Mouse (Mus musculus) myocyte (in vitro differentiated cells): ENCODE measurements around the gene Il24. TPM values are rescaled to one million over a fixed set of nuclear protein-coding genes. Genes with fewer than 3 reads are reported as not detected.

Experiments
- H3K27me3 ChIP-seq: one replicate; pipeline ENCODE4 v1.6.1; 2011; ENCODE audit not compliant: control insufficient read depth, insufficient read depth, insufficient read length
- H3K36me3 ChIP-seq: one replicate; pipeline ENCODE4 v1.6.1; 2011; ENCODE audit not compliant: control insufficient read depth, insufficient read depth
- H3K4me2 ChIP-seq: one replicate; pipeline ENCODE4 v1.6.1; 2011; ENCODE audit warnings: low read depth, control low read depth
- H3K4me3 ChIP-seq: one replicate; pipeline ENCODE4 v1.5.1; 2011; ENCODE audit warnings: mild to moderate bottlenecking, control low read depth, moderate library complexity
- H3K79me2 ChIP-seq: one replicate; pipeline ENCODE4 v1.6.1; 2011; ENCODE audit not compliant: control insufficient read depth, insufficient read depth
- H3ac ChIP-seq: one replicate; pipeline ENCODE4 v1.6.1; 2011; ENCODE audit not compliant: control insufficient read depth, insufficient read length
- CEBPB ChIP-seq: IDR thresholded peaks from 2 replicates; pipeline ENCODE4 v1.6.1; 2011; ENCODE audit warnings: mild to moderate bottlenecking, moderate library complexity; ENCODE audit not compliant: poor library complexity, insufficient read depth, severe bottlenecking
- E2F4 ChIP-seq: IDR thresholded peaks from one replicate; pipeline ENCODE4 v1.6.1; 2011; ENCODE audit warnings: mild to moderate bottlenecking, control low read depth, moderate library complexity; ENCODE audit not compliant: insufficient read depth
- MAX ChIP-seq: IDR thresholded peaks from one replicate; pipeline ENCODE4 v1.6.1; 2011; ENCODE audit warnings: low read depth, mild to moderate bottlenecking, control low read depth
- MYOD1 ChIP-seq, 3 experiments: IDR thresholded peaks; one replicate each; pipeline ENCODE4 v1.6.1; 2011; ENCODE audit warnings: control low read depth in 2 of 3, low read depth in 2 of 3, mild to moderate bottlenecking in 2 of 3, moderate library complexity in 1 of 3; ENCODE audit not compliant: insufficient read length in 2 of 3, control insufficient read depth in 1 of 3
- MYOG ChIP-seq, 3 experiments: IDR thresholded peaks; one replicate each; pipeline ENCODE4 v1.6.1; 2011; ENCODE audit warnings: control low read depth in 2 of 3, low read depth in 2 of 3, mild to moderate bottlenecking in 2 of 3; ENCODE audit not compliant: insufficient read length in 2 of 3, control insufficient read depth in 1 of 3, insufficient read depth in 1 of 3
- POLR2A ChIP-seq: IDR thresholded peaks from one replicate; pipeline ENCODE4 v1.6.1; 2011; ENCODE audit warnings: low read depth, mild to moderate bottlenecking, control low read depth, moderate library complexity; ENCODE audit not compliant: insufficient read length
- POLR2AphosphoS2 ChIP-seq: IDR thresholded peaks from one replicate; pipeline ENCODE4 v1.6.1; 2011; ENCODE audit warnings: low read depth, control low read depth; ENCODE audit not compliant: insufficient read length
- REST ChIP-seq: IDR thresholded peaks from one replicate; pipeline ENCODE4 v1.6.1; 2011; ENCODE audit warnings: mild to moderate bottlenecking, control low read depth, moderate library complexity; ENCODE audit not compliant: insufficient read depth, insufficient read length
- SRF ChIP-seq: IDR thresholded peaks from one replicate; pipeline ENCODE4 v1.6.1; 2011; ENCODE audit warnings: low read depth; ENCODE audit not compliant: control insufficient read depth, insufficient read length
- TCF12 ChIP-seq: IDR thresholded peaks from one replicate; pipeline ENCODE4 v1.6.1; 2011; ENCODE audit warnings: mild to moderate bottlenecking, control low read depth; ENCODE audit not compliant: poor library complexity, insufficient read depth, severe bottlenecking
- TCF3 ChIP-seq: IDR thresholded peaks from one replicate; pipeline ENCODE4 v1.6.1; 2011; ENCODE audit warnings: low read depth, control low read depth; ENCODE audit not compliant: insufficient read length
- USF1 ChIP-seq: IDR thresholded peaks from one replicate; pipeline ENCODE4 v1.6.1; 2011; ENCODE audit warnings: low read depth, mild to moderate bottlenecking, control low read depth, moderate library complexity
- polyA plus RNA-seq: library from polyadenylated mRNA; unstranded; fragments of >200 nt; fragmentation: generic; extraction: Trizol; gene quantifications from one replicate; pipeline ENCODE4 v1.2.1, GENCODE M21; 2012; ENCODE audit warnings: missing spikeins

Il24 gene
- polyA plus RNA-seq, 1 experiment = not detected

DNA sequence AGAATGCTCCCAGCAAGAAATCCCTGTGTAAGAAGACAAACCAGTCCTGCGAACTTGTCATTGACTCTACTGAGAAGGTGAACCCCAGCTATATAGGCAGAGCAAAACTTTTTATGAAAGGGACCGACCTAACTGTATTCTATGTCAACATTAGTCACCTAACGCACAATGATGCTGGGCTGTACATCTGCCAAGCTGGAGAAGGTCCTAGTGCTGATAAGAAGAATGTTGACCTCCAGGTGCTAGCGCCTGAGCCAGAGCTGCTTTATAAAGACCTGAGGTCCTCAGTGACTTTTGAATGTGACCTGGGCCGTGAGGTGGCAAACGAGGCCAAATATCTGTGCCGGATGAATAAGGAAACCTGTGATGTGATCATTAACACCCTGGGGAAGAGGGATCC lies 42.7 kb downstream of the Il24 start:
- Histone ChIP-seq H3K79me2 (no peaks in the 10 kb centered on the region), H3K27me3 (peaks cover 30% of the 10 kb centered on the region), H3ac (no peak overlapping the region), H3K4me3 (no peak overlapping the region), H3K4me2 (no peak overlapping the region), H3K36me3 (no peaks in the 10 kb centered on the region)
- TF ChIP-seq E2F4 (no peak), MYOD1 (IDR thresholded peaks at IDR 0.05; ENCODE audit: control insufficient read depth in 1 of 3, insufficient read length in 2 of 3, low read depth in 2 of 3) (no peak), REST (no peak), TCF3 (no peak), MYOG (IDR thresholded peaks at IDR 0.05; ENCODE audit: control insufficient read depth in 1 of 3, insufficient read depth in 1 of 3, insufficient read length in 2 of 3, low read depth in 2 of 3) (no peak), POLR2A (no peak), TCF12 (no peak), POLR2AphosphoS2 (no peak), CEBPB (no peak), SRF (no peak), MAX (no peak), USF1 (no peak)

DNA sequence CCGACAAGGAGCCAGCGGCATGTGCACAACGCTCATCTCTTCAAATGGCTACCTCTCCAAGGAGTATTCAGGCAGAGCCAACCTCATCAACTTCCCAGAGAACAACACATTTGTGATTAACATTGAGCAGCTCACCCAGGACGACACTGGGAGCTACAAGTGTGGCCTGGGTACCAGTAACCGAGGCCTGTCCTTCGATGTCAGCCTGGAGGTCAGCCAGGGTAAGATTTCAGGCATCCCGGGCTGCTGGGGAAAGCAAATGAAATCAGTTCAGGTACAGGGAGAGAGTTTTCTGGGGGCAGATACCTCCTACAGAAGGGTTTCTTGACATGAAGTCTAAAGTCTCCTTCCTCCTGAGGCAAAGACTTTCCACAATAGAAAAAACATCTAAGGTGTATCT lies 45.6 kb downstream of the Il24 start:
- H3K4me3 ChIP-seq = no peak overlapping the region
- no peaks in the 10 kb centered on the region for H3K79me2 ChIP-seq
- H3K4me2 ChIP-seq = no peak overlapping the region
- peaks cover 18% of the 10 kb centered on the region for H3K27me3 ChIP-seq
- no peaks in the 10 kb centered on the region for H3K36me3 ChIP-seq
- H3ac ChIP-seq = no peak overlapping the region
- TF ChIP-seq SRF (no peak), E2F4 (no peak), USF1 (no peak)

DNA sequence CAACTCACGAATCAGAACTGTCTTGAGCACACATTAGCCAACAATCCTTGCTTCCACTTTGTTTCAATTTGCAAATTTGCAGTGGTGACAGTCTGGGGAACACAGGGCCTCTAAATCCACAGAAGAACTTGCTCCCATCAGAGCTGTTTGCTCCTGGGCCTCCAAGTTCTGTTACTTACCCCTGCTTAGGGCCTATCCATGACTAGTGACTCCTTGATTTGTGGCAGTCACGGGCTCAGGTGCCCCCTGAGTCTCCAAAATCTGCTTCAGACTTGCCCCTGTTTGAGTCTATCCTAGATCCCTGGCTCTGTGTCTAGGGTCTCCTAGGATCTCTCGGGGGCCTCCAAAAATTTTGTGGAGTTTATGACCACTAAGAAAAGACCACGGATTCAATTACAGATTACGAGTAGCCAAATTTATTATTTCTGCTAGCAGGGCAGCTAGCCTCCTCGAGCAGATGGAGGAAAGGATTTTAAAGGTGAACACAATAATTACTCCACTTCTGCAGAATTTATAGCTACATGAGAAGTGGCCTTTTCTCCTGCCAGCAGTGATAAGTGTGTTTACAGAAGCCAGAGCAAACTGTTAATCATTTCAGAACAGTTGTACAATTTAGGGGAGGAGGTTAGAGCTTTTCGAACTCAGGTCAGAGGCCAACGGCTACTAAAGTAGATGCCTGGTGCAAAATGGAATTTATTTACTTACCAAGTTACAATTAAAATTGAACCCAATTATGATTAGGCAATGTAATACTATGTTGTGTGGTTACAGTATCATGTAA lies 46.5 kb downstream of the Il24 start:
- no peak overlapping the region for H3K4me2 ChIP-seq
- H3ac ChIP-seq = no peak overlapping the region
- no peaks in the 10 kb centered on the region for H3K36me3 ChIP-seq
- no peak overlapping the region for H3K4me3 ChIP-seq
- peaks cover 12% of the 10 kb centered on the region for H3K27me3 ChIP-seq
- no peaks in the 10 kb centered on the region for H3K79me2 ChIP-seq
- no peak for TF ChIP-seq POLR2AphosphoS2
- no peak for TF ChIP-seq MYOD1 (IDR thresholded peaks at IDR 0.05; ENCODE audit: control insufficient read depth in 1 of 3, insufficient read length in 2 of 3, low read depth in 2 of 3)
- TF ChIP-seq CEBPB = no peak
- TF ChIP-seq POLR2A = no peak
- TF ChIP-seq TCF12 = no peak
- TF ChIP-seq REST = no peak
- no peak for TF ChIP-seq E2F4
- TF ChIP-seq MYOG (IDR thresholded peaks at IDR 0.05; ENCODE audit: control insufficient read depth in 1 of 3, insufficient read depth in 1 of 3, insufficient read length in 2 of 3, low read depth in 2 of 3) = no peak
- TF ChIP-seq TCF3 = no peak
- no peak for TF ChIP-seq SRF
- TF ChIP-seq MAX = no peak
- TF ChIP-seq USF1 = no peak

DNA sequence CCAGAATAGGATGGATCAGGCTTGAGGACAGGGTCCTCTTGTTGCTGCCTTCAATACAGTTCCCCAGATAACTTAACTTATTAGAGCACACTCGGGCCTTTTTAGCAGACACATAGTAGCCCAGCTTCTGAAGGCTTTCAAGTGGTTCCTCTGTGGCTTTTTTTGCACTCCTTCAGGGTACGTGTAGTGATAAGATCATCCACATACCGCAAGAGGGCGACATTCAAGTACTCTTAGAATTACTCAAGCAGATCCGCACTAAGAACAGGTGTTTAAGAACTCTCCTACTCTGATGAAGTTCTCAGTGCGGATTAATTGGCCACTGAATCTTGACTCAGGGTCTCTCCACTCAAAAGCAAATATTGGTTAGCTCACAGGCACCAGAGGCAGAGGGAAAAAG lies 49.0 kb downstream of the Il24 start:
- H3K27me3 ChIP-seq = no peaks in the 10 kb centered on the region
- H3K79me2 ChIP-seq = no peaks in the 10 kb centered on the region
- no peak overlapping the region for H3K4me2 ChIP-seq
- H3K36me3 ChIP-seq = no peaks in the 10 kb centered on the region
- no peak for TF ChIP-seq POLR2AphosphoS2
- no peak for TF ChIP-seq POLR2A
- no peak overlapping the region for H3ac ChIP-seq
- H3K4me3 ChIP-seq = no peak overlapping the region

DNA sequence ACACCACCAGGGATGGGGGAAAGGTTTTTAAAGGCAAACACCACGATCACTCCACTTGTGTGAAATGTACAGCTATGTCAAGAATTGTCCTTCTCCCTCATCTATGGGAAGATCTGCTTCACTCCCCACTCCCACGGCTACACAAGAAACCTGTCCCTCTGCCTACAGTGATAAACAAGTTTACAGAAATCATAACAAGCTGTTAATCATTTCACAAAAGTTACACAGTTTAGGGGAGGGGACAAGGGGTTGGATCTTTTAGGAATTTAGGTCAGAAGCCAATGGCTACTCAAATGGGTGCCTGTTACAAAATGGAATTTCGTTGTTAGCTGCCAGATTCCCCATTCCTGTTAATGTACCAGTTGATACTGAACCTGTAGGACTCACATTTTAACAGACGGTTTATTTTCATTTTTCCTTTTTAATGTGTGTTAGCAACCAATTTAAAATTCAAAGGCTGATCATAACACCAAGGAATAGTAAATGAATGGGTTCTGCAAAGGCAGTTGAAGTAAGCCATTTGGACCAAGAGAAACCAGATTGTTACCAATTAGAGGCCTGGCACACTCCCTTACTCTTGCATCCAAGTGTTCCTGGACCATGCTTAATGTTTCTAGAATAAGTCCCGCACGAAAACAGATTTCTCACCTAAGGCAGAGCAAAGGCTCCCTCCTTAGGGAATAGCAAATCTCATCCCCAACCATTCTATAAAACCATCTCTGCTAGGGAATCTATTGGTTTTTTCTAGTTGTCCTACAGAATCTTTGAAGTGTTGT lies 51.9 kb downstream of the Il24 start:
- H3K27me3 ChIP-seq = no peaks in the 10 kb centered on the region
- TF ChIP-seq MAX (no peak), POLR2AphosphoS2 (no peak), E2F4 (no peak), REST (no peak), MYOD1 (IDR thresholded peaks at IDR 0.05; ENCODE audit: control insufficient read depth in 1 of 3, insufficient read length in 2 of 3, low read depth in 2 of 3) (no peak), USF1 (no peak), TCF12 (no peak), POLR2A (no peak), MYOG (IDR thresholded peaks at IDR 0.05; ENCODE audit: control insufficient read depth in 1 of 3, insufficient read depth in 1 of 3, insufficient read length in 2 of 3, low read depth in 2 of 3) (no peak), TCF3 (no peak), CEBPB (no peak), SRF (no peak)
- H3K4me2 ChIP-seq = no peak overlapping the region
- no peaks in the 10 kb centered on the region for H3K79me2 ChIP-seq
- H3ac ChIP-seq = no peak overlapping the region
- H3K4me3 ChIP-seq = no peak overlapping the region
- H3K36me3 ChIP-seq = no peaks in the 10 kb centered on the region
